Mouse (Mus musculus): ENCODE results near the gene Nhsl2.

DNA sequence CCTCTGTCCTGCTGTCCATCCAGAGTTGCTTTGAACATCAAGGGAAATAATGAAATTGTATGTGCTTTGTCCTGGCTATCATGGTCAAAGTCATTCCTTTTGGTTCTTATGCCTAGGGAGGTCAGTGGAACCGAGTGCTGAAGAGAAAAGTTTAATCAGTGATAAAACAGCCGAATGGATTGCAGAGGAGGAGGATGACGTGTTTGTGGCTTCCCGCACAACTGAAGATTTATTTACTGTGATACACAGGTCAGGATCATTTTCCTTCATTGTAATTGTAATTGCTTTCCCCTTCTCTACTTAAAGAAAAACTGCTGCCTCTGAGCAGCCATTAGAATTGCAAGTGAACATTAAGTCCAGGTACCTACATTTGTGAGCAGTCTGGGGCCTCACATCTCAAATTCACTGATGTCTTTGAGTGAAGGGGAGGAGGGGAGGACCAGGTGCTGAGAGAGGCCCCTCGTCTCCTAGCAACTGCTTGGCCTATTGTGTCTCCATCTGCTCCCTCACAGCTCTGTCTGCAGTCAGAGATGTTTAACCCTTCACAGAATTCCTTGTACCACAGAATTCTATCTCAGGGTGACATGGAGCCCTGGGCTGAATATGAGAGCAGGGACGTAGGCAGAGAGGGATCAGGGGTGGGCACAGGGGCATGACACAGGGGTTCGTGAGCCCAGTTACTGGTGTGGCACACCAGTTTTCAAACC, 232.5 kb downstream of the Nhsl2 start:
- TF ChIP-seq POLR2A (IDR thresholded peaks at IDR 0.05; ENCODE audit: borderline replicate concordance, extremely low read depth, low read depth, low read length): no peak
- TF ChIP-seq CTCF (IDR thresholded peaks at IDR 0.05; ENCODE audit: insufficient read depth, low read length): no peak
